Mouse (Mus musculus): Measurements from ENCODE around the gene Lrrc40. TPM values are rescaled to one million over a fixed set of nuclear protein-coding genes. Genes with fewer than 3 reads are reported as not detected.

The Lrrc40 gene
- 1 to 10 TPM; 7.5 to 9.5 TPM for total RNA-seq (2021)
- long read RNA-seq, experiment 1, full-length matches to known transcripts = 8 of 17 reads
- long read RNA-seq, experiment 1, partial matches to known transcripts = 1 of 17 reads
- long read RNA-seq, experiment 1, other reads (novel, unspliced or antisense) = 8 of 17 reads
- long read RNA-seq, experiment 2, full-length matches to known transcripts = 20 of 29 reads
- long read RNA-seq, experiment 2, partial matches to known transcripts = 0 of 29 reads
- long read RNA-seq, experiment 2, other reads (novel, unspliced or antisense) = 9 of 29 reads

GRCm38 (mm10) chr3:158036329-158036988 lies at the start of gene Lrrc40, which contains the start of gene Srsf11:
Gene Lrrc40, plus strand, starts transcription at chr3:158036662.
Gene Srsf11, minus strand, starts transcription at chr3:158036639.
- DNase-seq = peak; percentile 95
- intact Hi-C loops (cut with DNase I; ENCODE audit: low total_unique reads) = loop anchor here (5.0 kb wide), 1 partner anchor 89 kb away; the partner anchor contains the start of gene Ankrd13c

- intact Hi-C loops (cut with DNase I; ENCODE audit: low total_unique reads) = no loop called here
- no peak for DNase-seq
Measured at GRCm38 (mm10) chr3:157993322-157993721, 43.1 kb upstream of the Lrrc40 start.

- intact Hi-C loops (cut with DNase I; ENCODE audit: low total_unique reads) = no loop called here
- no peak for DNase-seq
Measured at GRCm38 (mm10) chr3:157995726-157996125, 40.7 kb upstream of the Lrrc40 start.

GRCm38 (mm10) chr3:157998742-157999369 lies 37.6 kb upstream of the Lrrc40 start:
- intact Hi-C loops (cut with DNase I; ENCODE audit: low total_unique reads) = no loop called here
- no peak for DNase-seq

GRCm38 (mm10) chr3:158008647-158009046 lies 27.8 kb upstream of the Lrrc40 start:
- intact Hi-C loops (cut with DNase I; ENCODE audit: low total_unique reads) = no loop called here

GRCm38 (mm10) chr3:158009762-158010320 lies 26.6 kb upstream of the Lrrc40 start:
- intact Hi-C loops (cut with DNase I; ENCODE audit: low total_unique reads) = no loop called here
- DNase-seq = no peak

More at GRCm38 (mm10) chr3:158008647-158009046, 27.8 kb upstream of the Lrrc40 start:
- DNase-seq = no peak

- peak; percentile 91 for DNase-seq
- intact Hi-C loops (cut with DNase I; ENCODE audit: low total_unique reads) = no loop called here
Measured at GRCm38 (mm10) chr3:158031371-158031925, 5.0 kb upstream of the Lrrc40 start.

- intact Hi-C loops (cut with DNase I; ENCODE audit: low total_unique reads) = no loop called here
- no peak for DNase-seq
Measured at GRCm38 (mm10) chr3:158032106-158032505, 4.4 kb upstream of the Lrrc40 start.

- intact Hi-C loops (cut with DNase I; ENCODE audit: low total_unique reads) = loop anchor here (5.0 kb wide), 1 partner anchor 89 kb away; the partner anchor contains the start of gene Ankrd13c
- DNase-seq = no peak
Measured at GRCm38 (mm10) chr3:158035866-158036265, 596 bp upstream of the Lrrc40 start.

GRCm38 (mm10) chr3:158038106-158038505 lies 1.6 kb downstream of the Lrrc40 start:
- intact Hi-C loops (cut with DNase I; ENCODE audit: low total_unique reads) = loop anchor here (5.0 kb wide), 1 partner anchor 91 kb away; the partner anchor contains the start of gene Ankrd13c

GRCm38 (mm10) chr3:158040755-158041154 lies 4.3 kb downstream of the Lrrc40 start:
- no peak for DNase-seq
- intact Hi-C loops (cut with DNase I; ENCODE audit: low total_unique reads) = no loop called here

More at GRCm38 (mm10) chr3:158038106-158038505, 1.6 kb downstream of the Lrrc40 start:
- DNase-seq = no peak

- intact Hi-C loops (cut with DNase I; ENCODE audit: low total_unique reads) = no loop called here
- no peak for DNase-seq
Measured at GRCm38 (mm10) chr3:158049508-158049907, 13.0 kb downstream of the Lrrc40 start.

GRCm38 (mm10) chr3:158060621-158061291 lies 24.3 kb downstream of the Lrrc40 start:
- intact Hi-C loops (cut with DNase I; ENCODE audit: low total_unique reads) = no loop called here
- DNase-seq = no peak

GRCm38 (mm10) chr3:158061811-158062523 lies 25.5 kb downstream of the Lrrc40 start:
- no peak for DNase-seq
- intact Hi-C loops (cut with DNase I; ENCODE audit: low total_unique reads) = no loop called here

- no peak for DNase-seq
- intact Hi-C loops (cut with DNase I; ENCODE audit: low total_unique reads) = no loop called here
Measured at GRCm38 (mm10) chr3:158065256-158065655, 28.8 kb downstream of the Lrrc40 start.

- intact Hi-C loops (cut with DNase I; ENCODE audit: low total_unique reads) = no loop called here
- DNase-seq = no peak
Measured at GRCm38 (mm10) chr3:158067916-158068315, 31.5 kb downstream of the Lrrc40 start.

GRCm38 (mm10) chr3:158068613-158069263 lies 32.3 kb downstream of the Lrrc40 start:
- intact Hi-C loops (cut with DNase I; ENCODE audit: low total_unique reads) = no loop called here
- no peak for DNase-seq

GRCm38 (mm10) chr3:158075004-158075403 lies 38.5 kb downstream of the Lrrc40 start:
- intact Hi-C loops (cut with DNase I; ENCODE audit: low total_unique reads) = loop anchor here (5.0 kb wide), 1 partner anchor 198 kb away; no protein-coding TSS in a partner anchor
- DNase-seq = no peak

Measured in gastrocnemius, postnatal 14 days (tissue).